Mouse (Mus musculus): ENCODE data around the gene Phpt1.

The Phpt1 gene

GRCm38 (mm10) chr2:25574579-25575431, at the start of gene Phpt1, which contains the start of gene Mamdc4:
Gene Phpt1, minus strand, starts transcription at chr2:25575224.
Gene Mamdc4, minus strand, starts transcription at chr2:25574845.
- peak; percentile 96 for DNase-seq (ENCODE audit: low spot score)

GRCm38 (mm10) chr2:25621229-25622200, 46.5 kb upstream of the Phpt1 start, which contains the start of gene Tmem141:
Gene Tmem141, minus strand, starts transcription at chr2:25622005.
- DNase-seq (ENCODE audit: low spot score), result peak; percentile 73

GRCm38 (mm10) chr2:25620852-25621228, 45.8 kb upstream of the Phpt1 start:
- no peak for DNase-seq (ENCODE audit: low spot score)

GRCm38 (mm10) chr2:25620386-25620785, 45.4 kb upstream of the Phpt1 start:
- DNase-seq (ENCODE audit: low spot score), result no peak

GRCm38 (mm10) chr2:25617578-25617977, 42.6 kb upstream of the Phpt1 start, which contains the start of gene Ccdc183:
Gene Ccdc183, minus strand, starts transcription at chr2:25617678.
- DNase-seq (ENCODE audit: low spot score), result no peak

DNA sequence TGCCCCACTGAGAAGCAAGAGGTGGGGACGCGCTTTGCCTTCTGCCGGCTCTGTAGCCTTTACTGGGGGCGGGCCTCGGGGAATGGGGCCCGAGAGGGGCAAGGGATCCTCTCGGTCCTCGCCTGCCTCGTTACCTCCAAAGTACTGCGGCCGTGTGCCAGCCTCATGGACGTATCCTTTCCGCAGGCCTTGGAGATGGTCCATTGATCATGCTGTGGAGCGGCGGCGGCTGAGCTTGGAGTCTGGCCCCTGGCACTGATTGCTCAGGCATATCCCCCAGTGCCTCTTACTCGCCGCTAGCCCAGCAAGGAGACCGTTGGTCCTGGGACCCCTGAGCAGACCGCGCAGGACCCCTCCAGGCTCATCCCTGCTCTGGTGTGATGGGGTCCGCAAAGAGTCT, 41.4 kb upstream of the Phpt1 start:
- DNase-seq (ENCODE audit: low spot score), result no peak

DNA sequence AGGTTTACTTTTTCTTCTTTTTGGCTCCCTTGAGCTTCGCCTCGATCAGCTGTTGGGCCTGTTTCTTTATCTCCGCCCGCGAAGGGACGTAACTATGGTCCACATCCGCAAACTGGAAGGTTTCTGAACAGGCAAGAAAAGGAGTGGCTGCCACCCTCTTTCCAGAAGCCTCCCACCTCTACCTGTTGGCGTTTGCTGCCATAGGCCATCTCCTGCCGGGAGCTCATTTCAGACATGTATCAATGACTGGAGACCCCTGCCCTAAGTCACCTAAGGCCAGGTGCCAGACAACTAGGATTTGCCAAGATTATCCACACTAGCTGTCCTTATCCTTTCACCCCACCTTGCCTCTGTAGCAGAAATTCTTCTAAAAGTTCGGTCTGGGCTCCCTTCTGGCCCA, 33.6 kb upstream of the Phpt1 start:
- DNase-seq (ENCODE audit: low spot score), result no peak

DNA sequence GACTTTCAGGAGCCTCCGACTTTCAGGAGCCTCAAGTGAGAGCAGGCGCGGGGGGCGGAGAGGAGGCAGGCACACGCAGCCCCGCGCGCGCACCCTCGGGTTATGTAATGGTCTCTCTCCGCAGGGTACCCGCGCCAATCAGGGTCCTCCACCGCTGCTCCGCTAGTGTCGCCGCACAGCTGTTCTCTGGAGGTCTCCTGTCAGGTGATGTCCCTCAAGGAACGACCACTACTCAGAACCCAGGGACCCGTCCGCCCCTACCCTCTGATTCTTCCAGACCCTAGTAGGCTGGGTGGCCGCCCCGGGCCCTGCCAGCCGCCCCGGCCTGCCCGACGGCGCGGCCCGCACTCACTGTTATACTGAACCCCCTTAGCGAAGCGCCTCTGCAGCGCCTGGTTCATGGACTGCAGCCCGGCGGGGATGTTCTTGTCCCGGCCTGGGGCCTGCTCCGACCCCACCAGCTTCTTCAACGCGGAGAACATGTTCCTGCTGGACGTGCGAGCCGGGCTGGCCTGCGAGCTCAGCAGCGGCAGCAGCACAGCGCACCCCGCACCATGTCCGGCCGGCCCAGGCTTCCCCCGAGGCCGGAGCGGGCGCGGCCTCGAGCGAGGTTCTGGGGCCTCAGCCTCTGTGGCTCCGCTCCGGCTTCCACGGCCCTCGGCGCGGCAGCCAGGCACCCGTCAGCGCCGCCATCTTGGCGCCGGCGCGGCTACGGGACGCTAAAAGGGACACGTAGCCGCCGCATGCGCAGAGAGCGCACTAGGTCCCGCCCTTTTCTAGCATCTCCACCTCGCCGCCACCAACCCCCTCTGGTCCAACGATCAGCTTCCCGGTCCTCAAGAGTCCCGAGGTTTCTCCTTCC, 33.0 kb upstream of the Phpt1 start, which contains the start of gene Rabl6:
TSS of gene Rabl6 (minus strand) at position 761 of the 862 bp plus-strand sequence.
- DNase-seq (ENCODE audit: low spot score), result peak; percentile 84

DNA sequence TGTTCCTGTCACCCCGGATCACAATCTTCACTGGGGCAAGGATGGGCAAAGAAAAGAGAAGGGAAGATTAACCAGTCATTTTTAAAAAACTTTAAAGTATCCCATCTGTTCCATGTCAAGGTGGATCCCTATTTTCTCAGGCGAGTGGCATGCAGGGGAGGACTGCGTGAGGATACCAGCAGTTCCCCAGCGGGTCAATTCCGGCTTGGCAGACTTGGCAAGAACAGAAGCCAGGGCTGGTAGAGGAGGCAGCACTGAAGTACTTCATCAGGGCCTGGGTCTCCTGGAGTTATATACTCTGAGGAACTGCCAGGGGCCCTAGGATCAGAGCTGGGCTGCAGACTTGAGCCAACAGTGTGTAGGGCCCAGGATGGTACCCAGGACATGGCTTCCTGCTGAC, 27.5 kb upstream of the Phpt1 start:
- no peak for DNase-seq (ENCODE audit: low spot score)

DNA sequence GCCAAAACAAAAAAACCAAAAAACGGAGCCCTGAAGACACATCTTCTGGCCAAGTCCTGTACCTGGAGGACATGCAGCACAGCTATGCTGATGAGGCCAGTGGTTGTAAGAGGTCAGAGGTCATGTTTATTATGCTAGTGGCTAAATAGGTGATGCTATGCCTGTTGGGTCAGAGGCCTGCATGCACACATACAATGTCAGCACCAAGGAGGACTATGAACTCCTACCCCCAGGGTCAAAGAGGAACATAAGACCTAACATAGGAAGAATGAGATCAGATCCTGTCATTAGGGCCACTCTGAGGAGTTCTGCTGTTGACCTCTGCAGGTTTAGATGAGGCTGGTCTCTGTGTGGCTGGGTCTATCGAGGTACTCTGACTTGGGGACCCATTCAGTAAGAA, 25.0 kb upstream of the Phpt1 start:
- DNase-seq (ENCODE audit: low spot score), result no peak

GRCm38 (mm10) chr2:25598749-25599148, 23.7 kb upstream of the Phpt1 start:
- DNase-seq (ENCODE audit: low spot score), result no peak

GRCm38 (mm10) chr2:25596765-25597510, 21.9 kb upstream of the Phpt1 start:
- DNase-seq (ENCODE audit: low spot score), result no peak

DNA sequence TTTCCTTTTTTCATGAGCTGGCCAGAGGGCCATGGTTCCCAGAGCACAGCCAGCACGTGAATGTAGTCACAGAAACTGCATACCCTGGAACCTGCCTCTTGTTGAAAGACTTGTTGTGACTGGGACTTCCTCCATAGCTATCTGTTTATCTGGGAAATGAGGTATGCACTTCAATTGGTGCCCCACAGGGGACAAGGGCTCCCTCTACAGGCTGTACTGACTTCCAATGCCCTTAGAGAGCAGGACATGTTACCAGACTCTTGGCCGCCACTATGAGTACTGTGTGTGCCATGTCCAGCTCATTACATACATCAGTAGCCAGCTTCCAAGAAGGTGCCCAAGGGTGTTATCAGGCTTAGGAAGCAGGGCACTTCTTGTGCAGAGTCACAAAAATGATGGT, 16.8 kb upstream of the Phpt1 start:
- no peak for DNase-seq (ENCODE audit: low spot score)

- no peak for DNase-seq (ENCODE audit: low spot score)
Measured at GRCm38 (mm10) chr2:25588227-25588907, 13.3 kb upstream of the Phpt1 start.

- no peak for DNase-seq (ENCODE audit: low spot score)
Measured at GRCm38 (mm10) chr2:25587290-25587689, 12.3 kb upstream of the Phpt1 start.

DNA sequence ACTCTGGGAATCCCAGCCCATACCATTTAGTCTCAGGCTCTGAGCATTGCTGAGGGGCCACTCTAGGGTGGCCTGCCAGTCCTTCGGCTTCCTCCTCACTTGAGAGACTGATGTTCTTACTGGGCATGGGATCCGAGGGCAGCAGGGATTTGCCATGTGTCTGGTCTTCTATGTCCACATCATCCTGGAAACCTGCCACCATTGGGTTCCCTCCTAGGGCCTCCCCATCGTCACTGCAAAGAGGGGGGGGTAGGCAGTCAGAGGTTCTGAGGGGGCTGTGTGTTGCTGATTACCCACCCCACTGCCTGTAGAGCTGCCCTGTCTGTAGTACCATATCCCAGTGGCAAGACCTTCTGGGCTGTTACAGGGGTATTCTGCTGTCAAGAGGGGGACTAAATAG, 10.6 kb upstream of the Phpt1 start:
- no peak for DNase-seq (ENCODE audit: low spot score)

GRCm38 (mm10) chr2:25584856-25585255, 9.8 kb upstream of the Phpt1 start:
- no peak for DNase-seq (ENCODE audit: low spot score)

GRCm38 (mm10) chr2:25584152-25584551, 9.1 kb upstream of the Phpt1 start:
- no peak for DNase-seq (ENCODE audit: low spot score)

- DNase-seq (ENCODE audit: low spot score), result no peak
Measured at GRCm38 (mm10) chr2:25583571-25583970, 8.5 kb upstream of the Phpt1 start.

DNA sequence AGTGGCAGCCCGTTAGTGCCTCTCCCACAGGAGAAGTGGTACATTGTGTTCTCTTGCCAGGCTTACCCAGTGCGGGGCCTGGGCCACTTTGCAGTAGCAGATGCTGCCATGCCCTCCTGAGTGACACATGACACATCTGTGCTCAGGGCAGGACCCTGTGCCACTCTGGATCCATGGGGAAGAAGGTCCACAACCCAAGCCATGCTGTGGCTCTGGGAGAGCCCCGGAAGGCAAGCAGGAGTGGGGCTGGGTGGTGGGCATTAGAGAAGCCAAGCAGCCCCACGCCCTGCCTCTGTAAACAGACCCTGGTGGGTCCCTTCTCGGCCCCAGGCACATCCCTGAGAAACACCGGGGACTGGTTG, 8.1 kb upstream of the Phpt1 start:
- no peak for DNase-seq (ENCODE audit: low spot score)

Measured in left cerebral cortex, adult 11 months (tissue).